Mouse (Mus musculus): Measurements from ENCODE around the gene Dock8. TPM values are rescaled to one million over a fixed set of nuclear protein-coding genes. Genes with fewer than 3 reads are reported as not detected.

Dock8 gene
- polyA plus RNA-seq, 1 experiment from 2014 or later = 5.6 TPM

DNA sequence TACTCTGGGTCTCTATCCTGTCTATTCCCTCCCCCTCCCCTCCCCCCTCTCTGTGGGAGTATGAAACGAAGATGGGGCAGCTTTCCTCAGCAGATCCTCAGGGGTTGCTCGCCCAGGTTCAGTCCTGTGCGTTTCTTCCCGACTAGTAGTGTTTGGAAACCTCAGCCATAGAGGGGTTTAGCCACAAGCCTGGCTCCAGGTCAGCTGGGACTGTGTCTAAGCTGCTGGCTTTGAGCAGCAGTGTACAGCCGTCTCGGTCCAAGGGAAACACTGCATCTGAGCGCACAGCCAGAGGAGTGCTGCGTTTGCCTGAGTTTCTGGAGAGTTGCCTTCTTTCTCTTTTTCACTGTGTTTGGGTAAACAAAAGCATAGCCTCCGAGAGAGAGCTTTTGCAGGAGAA, 61.0 kb downstream of the Dock8 start:
- no peaks in the 10 kb centered on the region for H3K27me3 ChIP-seq (replicated peaks; ENCODE audit: control insufficient read depth, insufficient read depth, low read length)
- 8% methylated on average over 9 of the region's 9 CpGs for WGBS
- H3K9me3 ChIP-seq (ENCODE audit: control insufficient read depth, low read length) = no peaks in the 10 kb centered on the region
- H3K4me3 ChIP-seq (ENCODE audit: low read depth, low read length) = peak overlapping the region; percentile 21
- H3K27ac ChIP-seq (replicated peaks; ENCODE audit: low read depth, low read length) = peak overlapping the region; percentile 53; the same call in 1 of the 2 replicates
- no peaks in the 10 kb centered on the region for H3K36me3 ChIP-seq (ENCODE audit: control insufficient read depth, insufficient read depth, low read length)
- DNase-seq (ENCODE audit: low spot score) (peak; percentile 80), ATAC-seq (ENCODE audit: low read depth) (peak; percentile 87)
- H3K9ac ChIP-seq (ENCODE audit: low read depth, low read length) = no peak overlapping the region
- H3K4me2 ChIP-seq (ENCODE audit: low read depth, low read length) = peak overlapping the region; percentile 49
- H3K4me1 ChIP-seq (ENCODE audit: control insufficient read depth, insufficient read depth, low read length) = no peaks in the 10 kb centered on the region; the same call in 1 of the 2 replicates

DNA sequence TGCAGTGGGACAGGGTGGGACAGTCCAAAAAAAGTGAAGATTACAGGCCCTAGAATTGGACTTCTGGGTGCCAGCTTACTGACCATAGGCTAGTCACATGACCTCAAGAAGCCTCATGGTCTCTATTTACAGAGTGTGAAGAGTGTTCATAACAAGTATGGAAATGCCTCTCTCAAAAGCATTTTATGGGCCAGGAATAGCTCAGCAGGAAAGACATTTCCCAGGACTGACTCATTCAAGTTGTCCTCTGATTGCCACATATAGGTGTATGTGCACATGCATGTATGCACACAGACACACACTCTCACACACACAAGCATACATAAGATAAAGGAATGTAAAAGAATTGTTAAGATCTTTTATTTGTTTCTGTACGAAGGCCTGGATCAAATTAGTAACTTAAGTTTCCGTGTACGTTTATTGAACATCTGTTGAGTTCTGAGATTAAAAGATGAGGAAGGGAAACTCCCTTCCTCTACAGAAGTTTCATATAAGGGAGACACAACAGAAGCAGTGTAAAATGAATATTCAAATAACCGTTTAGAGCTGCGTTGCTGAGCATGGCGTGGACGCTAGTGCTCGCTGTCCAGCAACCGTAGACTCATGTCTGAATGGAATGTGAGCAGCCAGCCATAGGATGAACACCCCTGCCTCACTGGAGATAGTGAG, 63.0 kb downstream of the Dock8 start:
- H3K4me3 ChIP-seq (ENCODE audit: low read depth, low read length) = no peak overlapping the region
- no peak for ATAC-seq (ENCODE audit: low read depth)
- 73% methylated on average over 9 of the region's 9 CpGs for WGBS
- H3K27ac ChIP-seq (replicated peaks; ENCODE audit: low read depth, low read length) = no peak overlapping the region
- H3K4me2 ChIP-seq (ENCODE audit: low read depth, low read length) = no peak overlapping the region
- H3K4me1 ChIP-seq (ENCODE audit: control insufficient read depth, insufficient read depth, low read length) = no peaks in the 10 kb centered on the region; the same call in 1 of the 2 replicates
- no peaks in the 10 kb centered on the region for H3K27me3 ChIP-seq (replicated peaks; ENCODE audit: control insufficient read depth, insufficient read depth, low read length)
- no peak for DNase-seq (ENCODE audit: low spot score)
- H3K9me3 ChIP-seq (ENCODE audit: control insufficient read depth, low read length) = no peaks in the 10 kb centered on the region
- H3K9ac ChIP-seq (ENCODE audit: low read depth, low read length) = no peak overlapping the region
- H3K36me3 ChIP-seq (ENCODE audit: control insufficient read depth, insufficient read depth, low read length) = no peaks in the 10 kb centered on the region

DNA sequence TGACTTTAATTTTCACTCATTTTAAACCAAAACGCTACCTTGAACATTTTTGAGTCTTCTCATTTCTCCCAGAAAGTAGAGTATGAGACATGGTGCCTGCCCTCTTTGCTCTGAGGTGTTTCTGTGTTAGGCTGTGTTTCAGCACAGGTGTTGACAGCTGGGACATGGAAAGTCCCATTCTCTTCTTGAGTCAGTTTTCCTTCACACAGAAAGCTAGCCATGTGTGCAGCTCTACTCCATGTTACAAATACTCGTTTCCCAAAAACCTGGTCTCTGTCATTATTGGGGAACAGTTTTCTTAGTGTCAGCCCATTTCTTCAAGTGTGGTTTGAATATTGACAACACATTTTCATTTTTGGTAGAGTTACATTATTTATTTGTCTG, 63.5 kb downstream of the Dock8 start:
- Histone ChIP-seq H3K4me3 (ENCODE audit: low read depth, low read length) (no peak overlapping the region), H3K36me3 (ENCODE audit: control insufficient read depth, insufficient read depth, low read length) (no peaks in the 10 kb centered on the region), H3K9me3 (ENCODE audit: control insufficient read depth, low read length) (no peaks in the 10 kb centered on the region), H3K27ac (replicated peaks; ENCODE audit: low read depth, low read length) (no peak overlapping the region), H3K9ac (ENCODE audit: low read depth, low read length) (no peak overlapping the region), H3K27me3 (replicated peaks; ENCODE audit: control insufficient read depth, insufficient read depth, low read length) (no peaks in the 10 kb centered on the region), H3K4me2 (ENCODE audit: low read depth, low read length) (no peak overlapping the region), H3K4me1 (ENCODE audit: control insufficient read depth, insufficient read depth, low read length) (no peaks in the 10 kb centered on the region; the same call in 1 of the 2 replicates)
- ATAC-seq (ENCODE audit: low read depth) = no peak
- WGBS = 67% methylated on average over 2 of the region's 2 CpGs
- no peak for DNase-seq (ENCODE audit: low spot score)

DNA sequence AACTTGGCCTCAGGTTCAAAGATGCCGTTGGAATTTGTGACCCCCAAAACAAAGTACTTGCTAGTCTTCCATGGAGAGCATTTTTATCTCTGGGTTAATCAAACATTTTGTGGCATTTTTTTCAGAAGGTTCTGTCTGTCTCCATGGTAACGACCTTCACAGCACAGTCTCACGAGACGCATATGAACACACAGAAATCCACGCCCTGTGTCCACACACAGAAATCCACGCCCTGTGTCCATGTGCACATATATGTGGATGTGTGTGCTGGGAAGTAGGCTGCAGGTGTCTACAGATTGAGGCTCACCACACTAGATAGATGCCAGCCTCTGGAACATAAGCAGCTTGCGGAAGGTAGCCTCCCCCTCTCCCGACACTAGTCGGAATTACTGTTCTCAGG, 66.9 kb downstream of the Dock8 start:
- DNase-seq (ENCODE audit: low spot score) = no peak

DNA sequence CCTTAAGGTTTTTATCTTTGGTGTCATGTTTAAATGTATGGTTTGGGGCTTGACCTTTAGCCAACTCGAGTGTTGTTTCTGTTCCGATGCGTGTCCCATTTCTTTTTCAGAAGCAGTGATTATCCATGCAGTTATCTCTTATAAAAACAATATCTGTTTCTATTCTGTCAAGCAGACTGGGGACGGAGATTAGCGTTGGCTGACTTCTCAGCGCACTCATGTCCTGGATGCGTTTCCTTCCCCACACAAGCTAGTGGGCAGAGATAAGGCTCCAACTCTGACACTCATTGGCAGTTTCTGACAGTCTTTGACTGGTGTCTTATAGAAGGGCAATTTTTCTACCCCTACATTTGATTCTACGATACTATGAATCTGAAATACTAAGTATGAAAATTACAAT, 69.2 kb downstream of the Dock8 start:
- no peak overlapping the region for H3K4me2 ChIP-seq (ENCODE audit: low read depth, low read length)
- WGBS = 70% methylated on average over 8 of the region's 8 CpGs

More for the DNA sequence above, 66.9 kb downstream of the Dock8 start:
- Histone ChIP-seq H3K9me3 (ENCODE audit: control insufficient read depth, low read length) (no peaks in the 10 kb centered on the region), H3K4me1 (ENCODE audit: control insufficient read depth, insufficient read depth, low read length) (no peaks in the 10 kb centered on the region; the same call in 1 of the 2 replicates), H3K9ac (ENCODE audit: low read depth, low read length) (no peak overlapping the region), H3K4me2 (ENCODE audit: low read depth, low read length) (no peak overlapping the region), H3K27ac (replicated peaks; ENCODE audit: low read depth, low read length) (no peak overlapping the region), H3K36me3 (ENCODE audit: control insufficient read depth, insufficient read depth, low read length) (no peaks in the 10 kb centered on the region), H3K27me3 (replicated peaks; ENCODE audit: control insufficient read depth, insufficient read depth, low read length) (no peaks in the 10 kb centered on the region), H3K4me3 (ENCODE audit: low read depth, low read length) (no peak overlapping the region)
- no peak for ATAC-seq (ENCODE audit: low read depth)
- WGBS = 78% methylated on average over 9 of the region's 9 CpGs

DNA sequence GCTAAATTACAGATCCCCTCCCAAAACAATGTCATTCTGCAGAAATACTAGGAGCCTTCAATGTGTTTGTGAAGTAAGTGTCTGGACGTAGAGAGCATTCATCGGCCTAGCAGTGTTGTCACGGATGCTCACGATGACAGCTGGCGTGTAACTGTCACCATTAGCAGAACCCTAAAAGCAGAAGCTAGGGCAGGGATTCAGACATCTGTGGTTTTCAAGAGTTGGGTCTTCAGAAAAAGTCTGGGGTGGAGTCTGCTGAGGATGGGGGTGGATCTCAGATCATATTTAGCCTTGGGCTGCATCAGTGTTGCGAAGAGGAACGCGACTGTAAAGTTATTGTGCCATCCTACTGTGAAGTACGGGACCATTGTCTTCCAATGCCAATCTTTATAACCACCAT, 73.2 kb downstream of the Dock8 start:
- H3K36me3 ChIP-seq (ENCODE audit: control insufficient read depth, insufficient read depth, low read length) = no peaks in the 10 kb centered on the region
- WGBS = 86% methylated on average over 9 of the region's 9 CpGs
- no peak overlapping the region for H3K27ac ChIP-seq (replicated peaks; ENCODE audit: low read depth, low read length)
- ATAC-seq (ENCODE audit: low read depth) = no peak
- H3K9ac ChIP-seq (ENCODE audit: low read depth, low read length) = no peak overlapping the region
- DNase-seq (ENCODE audit: low spot score) = no peak
- H3K4me1 ChIP-seq (ENCODE audit: control insufficient read depth, insufficient read depth, low read length) = no peaks in the 10 kb centered on the region
- H3K4me2 ChIP-seq (ENCODE audit: low read depth, low read length) = no peak overlapping the region
- H3K27me3 ChIP-seq (replicated peaks; ENCODE audit: control insufficient read depth, insufficient read depth, low read length) = no peaks in the 10 kb centered on the region
- no peaks in the 10 kb centered on the region for H3K9me3 ChIP-seq (ENCODE audit: control insufficient read depth, low read length)
- H3K4me3 ChIP-seq (ENCODE audit: low read depth, low read length) = no peak overlapping the region

More for the DNA sequence above, 69.2 kb downstream of the Dock8 start:
- H3K4me3 ChIP-seq (ENCODE audit: low read depth, low read length) = no peak overlapping the region
- DNase-seq (ENCODE audit: low spot score) (no peak), ATAC-seq (ENCODE audit: low read depth) (no peak)
- H3K4me1 ChIP-seq (ENCODE audit: control insufficient read depth, insufficient read depth, low read length) = no peaks in the 10 kb centered on the region
- no peak overlapping the region for H3K9ac ChIP-seq (ENCODE audit: low read depth, low read length)
- H3K27me3 ChIP-seq (replicated peaks; ENCODE audit: control insufficient read depth, insufficient read depth, low read length) = no peaks in the 10 kb centered on the region
- no peaks in the 10 kb centered on the region for H3K9me3 ChIP-seq (ENCODE audit: control insufficient read depth, low read length)
- H3K36me3 ChIP-seq (ENCODE audit: control insufficient read depth, insufficient read depth, low read length) = no peaks in the 10 kb centered on the region
- no peak overlapping the region for H3K27ac ChIP-seq (replicated peaks; ENCODE audit: low read depth, low read length)

DNA sequence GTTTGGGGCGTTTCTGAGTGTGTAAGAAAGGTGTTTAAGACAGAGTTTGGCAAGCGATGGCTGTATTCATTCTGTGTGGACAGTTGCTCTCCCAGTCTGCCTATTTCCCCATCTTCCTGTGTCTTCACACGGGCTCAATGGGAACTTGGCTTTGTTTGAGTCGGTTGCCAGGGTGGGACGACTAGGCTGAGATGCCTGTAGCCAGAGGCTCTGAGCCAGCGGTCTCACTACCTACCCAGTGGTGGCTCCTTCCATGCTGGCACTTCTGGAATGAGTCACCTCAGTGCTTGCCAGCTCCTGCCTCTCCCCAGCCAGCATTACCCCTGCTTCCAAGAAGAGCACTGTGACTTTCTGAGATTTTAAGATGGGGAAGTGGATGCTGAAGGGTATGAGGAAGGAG, 75.4 kb downstream of the Dock8 start:
- Histone ChIP-seq H3K27ac (replicated peaks; ENCODE audit: low read depth, low read length) (no peak overlapping the region), H3K9ac (ENCODE audit: low read depth, low read length) (no peak overlapping the region), H3K4me2 (ENCODE audit: low read depth, low read length) (no peak overlapping the region), H3K4me3 (ENCODE audit: low read depth, low read length) (no peak overlapping the region), H3K9me3 (ENCODE audit: control insufficient read depth, low read length) (no peaks in the 10 kb centered on the region), H3K27me3 (replicated peaks; ENCODE audit: control insufficient read depth, insufficient read depth, low read length) (no peaks in the 10 kb centered on the region), H3K36me3 (ENCODE audit: control insufficient read depth, insufficient read depth, low read length) (no peaks in the 10 kb centered on the region), H3K4me1 (ENCODE audit: control insufficient read depth, insufficient read depth, low read length) (no peaks in the 10 kb centered on the region)
- ATAC-seq (ENCODE audit: low read depth) (no peak), DNase-seq (ENCODE audit: low spot score) (no peak)
- WGBS = 79% methylated on average over 6 of the region's 6 CpGs

DNA sequence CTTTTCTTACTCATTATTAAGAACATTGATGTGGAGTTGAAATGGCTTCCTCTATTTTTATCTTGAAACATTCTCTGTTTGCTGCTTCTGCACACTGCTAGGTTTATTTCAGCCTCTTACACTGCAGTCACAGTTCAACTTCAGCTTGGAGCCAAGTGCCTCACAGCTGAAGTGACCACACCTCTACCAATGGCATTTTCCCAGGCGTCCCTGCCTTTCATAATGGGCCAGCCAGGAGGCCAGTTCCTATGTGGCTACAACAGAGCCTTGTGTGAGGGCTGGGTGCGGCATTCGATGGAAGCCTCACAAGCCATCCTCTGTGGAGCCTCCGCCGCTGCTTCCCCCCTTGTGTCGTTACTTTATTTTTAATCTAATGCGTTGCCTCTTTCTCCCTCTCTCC, 78.3 kb downstream of the Dock8 start:
- no peak for ATAC-seq (ENCODE audit: low read depth)
- 60% methylated on average over 7 of the region's 7 CpGs for WGBS
- no peak overlapping the region for H3K27ac ChIP-seq (replicated peaks; ENCODE audit: low read depth, low read length)

DNA sequence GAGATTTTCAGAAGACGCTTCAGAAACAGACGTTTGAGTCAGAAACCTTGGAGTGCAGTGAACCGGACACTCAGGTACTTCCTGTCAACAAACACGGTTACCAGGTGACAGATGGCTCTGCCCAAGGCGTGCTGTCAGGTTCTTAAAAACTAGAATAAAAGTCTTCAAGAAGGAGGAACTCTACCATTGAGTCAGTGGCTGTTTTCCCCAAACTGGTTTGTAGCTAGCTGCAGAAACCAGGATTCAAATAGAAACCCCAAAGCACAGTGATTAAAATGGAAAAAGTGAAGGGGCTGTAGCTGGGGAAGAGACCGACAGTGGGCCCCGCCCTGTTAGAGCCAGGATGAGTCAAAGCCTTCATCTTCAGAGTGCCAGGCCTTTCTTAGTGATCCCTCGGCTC, 78.8 kb downstream of the Dock8 start:
- Histone ChIP-seq H3K9me3 (ENCODE audit: control insufficient read depth, low read length) (no peaks in the 10 kb centered on the region), H3K4me3 (ENCODE audit: low read depth, low read length) (no peak overlapping the region), H3K36me3 (ENCODE audit: control insufficient read depth, insufficient read depth, low read length) (no peaks in the 10 kb centered on the region), H3K27me3 (replicated peaks; ENCODE audit: control insufficient read depth, insufficient read depth, low read length) (no peaks in the 10 kb centered on the region), H3K27ac (replicated peaks; ENCODE audit: low read depth, low read length) (no peak overlapping the region), H3K9ac (ENCODE audit: low read depth, low read length) (no peak overlapping the region), H3K4me1 (ENCODE audit: control insufficient read depth, insufficient read depth, low read length) (no peaks in the 10 kb centered on the region), H3K4me2 (ENCODE audit: low read depth, low read length) (no peak overlapping the region)
- no peak for ATAC-seq (ENCODE audit: low read depth)
- DNase-seq (ENCODE audit: low spot score) = no peak
- 66% methylated on average over 8 of the region's 8 CpGs for WGBS

More for the DNA sequence above, 78.3 kb downstream of the Dock8 start:
- Histone ChIP-seq H3K4me3 (ENCODE audit: low read depth, low read length) (no peak overlapping the region), H3K4me1 (ENCODE audit: control insufficient read depth, insufficient read depth, low read length) (no peaks in the 10 kb centered on the region), H3K4me2 (ENCODE audit: low read depth, low read length) (no peak overlapping the region), H3K27me3 (replicated peaks; ENCODE audit: control insufficient read depth, insufficient read depth, low read length) (no peaks in the 10 kb centered on the region), H3K9ac (ENCODE audit: low read depth, low read length) (no peak overlapping the region), H3K9me3 (ENCODE audit: control insufficient read depth, low read length) (no peaks in the 10 kb centered on the region), H3K36me3 (ENCODE audit: control insufficient read depth, insufficient read depth, low read length) (no peaks in the 10 kb centered on the region)
- DNase-seq (ENCODE audit: low spot score) = no peak
